Mouse (Mus musculus) MEL (cell line): ENCODE measurements around the gene Gdf7.

Experiments used
- CTCF ChIP-seq, 3 experiments: IDR thresholded peaks in 2 of 3; conservative IDR thresholded peaks in 1 of 3; 2 replicates each; pipeline ENCODE4 v1.5.1; 2011 to 2012; ENCODE audit warnings: low read length in 3 of 3, low read depth in 2 of 3, mild to moderate bottlenecking in 2 of 3, improper control_type of control experiment in 1 of 3, inconsistent platforms in 1 of 3, mixed read lengths in 1 of 3, moderate library complexity in 1 of 3; ENCODE audit not compliant: control insufficient read depth in 1 of 3, insufficient read depth in 1 of 3, poor library complexity in 1 of 3, severe bottlenecking in 1 of 3
- MAFK ChIP-seq: IDR thresholded peaks from 2 replicates; pipeline ENCODE4 v1.6.1; 2011; ENCODE audit warnings: low read depth, mild to moderate bottlenecking, low read length, improper control_type of control experiment, borderline replicate concordance
- MAX ChIP-seq: IDR thresholded peaks from 2 replicates; pipeline ENCODE4 v1.6.1; 2011; ENCODE audit warnings: low read length, improper control_type of control experiment
- MAZ ChIP-seq: IDR thresholded peaks from 2 replicates; pipeline ENCODE4 v1.6.1; 2012; ENCODE audit warnings: low read depth, mild to moderate bottlenecking, inconsistent platforms, low read length, improper control_type of control experiment
- NELFE ChIP-seq: IDR thresholded peaks from 2 replicates; pipeline ENCODE4 v1.6.1; 2011; ENCODE audit warnings: low read depth, low read length, improper control_type of control experiment
- POLR2A ChIP-seq, 2 experiments: IDR thresholded peaks; 2 replicates each; pipeline ENCODE4 v1.6.1; 2011 to 2012; ENCODE audit warnings: low read length in 2 of 2, mild to moderate bottlenecking in 2 of 2, control low read depth in 1 of 2, improper control_type of control experiment in 1 of 2, low read depth in 1 of 2, moderate library complexity in 1 of 2; ENCODE audit not compliant: control insufficient read depth in 1 of 2, insufficient read depth in 1 of 2, poor library complexity in 1 of 2
- SIN3A ChIP-seq: IDR thresholded peaks from 2 replicates; pipeline ENCODE4 v1.6.1; 2012; ENCODE audit warnings: low read length, improper control_type of control experiment, inconsistent platforms
- USF1 ChIP-seq: IDR thresholded peaks from 2 replicates; pipeline ENCODE4 v1.6.1; 2014; ENCODE audit warnings: low read depth, mild to moderate bottlenecking, inconsistent platforms, low read length, improper control_type of control experiment, moderate library complexity

- TF ChIP-seq NELFE, result no peak
- no peak for TF ChIP-seq MAZ
- TF ChIP-seq MAFK, result no peak
- no peak for TF ChIP-seq MAX
- TF ChIP-seq CTCF (IDR thresholded peaks at IDR 0.05 in 2 of 3, conservative IDR thresholded peaks at IDR 0.05 in 1 of 3; ENCODE audit: control insufficient read depth in 1 of 3, insufficient read depth in 1 of 3, low read depth in 2 of 3, low read length in 3 of 3, poor library complexity in 1 of 3, severe bottlenecking in 1 of 3), result no peak
- TF ChIP-seq POLR2A (IDR thresholded peaks at IDR 0.05; ENCODE audit: control insufficient read depth in 1 of 2, insufficient read depth in 1 of 2, low read depth in 1 of 2, low read length in 2 of 2, poor library complexity in 1 of 2), result no peak
- no peak for TF ChIP-seq USF1
- no peak for TF ChIP-seq SIN3A
Observed at GRCm38 (mm10) chr12:8351025-8351903, 49.5 kb upstream of the Gdf7 start.
